Mouse (Mus musculus) heart, embryonic 13.5 days (tissue): ENCODE results near the gene Riok1. TPM values are rescaled to one million over a fixed set of nuclear protein-coding genes. Genes with fewer than 3 reads are reported as not detected.

Experiments used
- ATAC-seq: fragments of 200-750 bp; cut with Nextera tagmentation; 2 replicates; pipeline ENCODE4 v1.8.0; 2017; ENCODE audit warnings: moderate TSS enrichment; ENCODE audit not compliant: insufficient number of reproducible peaks, low FRiP score, low TSS enrichment; ENCODE audit errors: extremely low read depth
- H3K27ac ChIP-seq: fragments of 300-500 bp; sonication (generic); replicated peaks from 2 replicates; pipeline ENCODE4 v1.5.1; 2015; ENCODE audit warnings: moderate library complexity, mild to moderate bottlenecking, inconsistent platforms
- H3K27me3 ChIP-seq: fragments of 300-500 bp; sonication (generic); replicated peaks from 2 replicates; pipeline ENCODE4 v1.6.1; 2015; ENCODE audit warnings: mild to moderate bottlenecking, inconsistent platforms
- H3K36me3 ChIP-seq: fragments of 300-500 bp; sonication (generic); 2 replicates; pipeline ENCODE4 v1.6.1; 2015; ENCODE audit warnings: mild to moderate bottlenecking, inconsistent platforms
- H3K4me1 ChIP-seq: fragments of 300-500 bp; sonication (generic); 2 replicates; pipeline ENCODE4 v1.6.1; 2015; ENCODE audit warnings: inconsistent platforms
- H3K4me2 ChIP-seq: fragments of 300-500 bp; sonication (generic); 2 replicates; pipeline ENCODE4 v1.6.1; 2015; ENCODE audit warnings: inconsistent platforms, mild to moderate bottlenecking, moderate library complexity
- H3K4me3 ChIP-seq: fragments of 300-500 bp; sonication (generic); 2 replicates; pipeline ENCODE4 v1.5.1; 2015; ENCODE audit warnings: moderate library complexity, mild to moderate bottlenecking, inconsistent platforms
- H3K9ac ChIP-seq: fragments of 300-500 bp; sonication (generic); 2 replicates; pipeline ENCODE4 v1.6.1; 2015; ENCODE audit warnings: inconsistent platforms, mild to moderate bottlenecking, moderate library complexity
- H3K9me3 ChIP-seq: fragments of 300-500 bp; sonication (generic); 2 replicates; pipeline ENCODE4 v1.6.1; 2016; ENCODE audit warnings: inconsistent platforms
- WGBS: fragments of 180-500 bp; shearing (Covaris S2); methylation state at CpG from one replicate; pipeline ENCODE4 v1.1.7; 2015; ENCODE audit warnings: mixed read lengths; 5-methylcytosine and 5-hydroxymethylcytosine counted together
- microRNA-seq: library from miRNA; unstranded; fragments of <30 nt; microRNA quantifications from one replicate; pipeline ENCODE4, GENCODE M21; 2016
- polyA plus RNA-seq: library from polyadenylated mRNA; unstranded; fragments of >200 nt; fragmentation: Nextera tagmentation; extraction: Ambion mirVana; gene quantifications from 2 replicates; pipeline ENCODE4 v1.2.1, GENCODE M21; 2015

The Riok1 gene
- polyA plus RNA-seq, 1 experiment from 2014 or later: 30.4 TPM

- no peak overlapping the region for H3K4me3 ChIP-seq
- H3K27me3 ChIP-seq: no peaks in the 10 kb centered on the region
- no peak overlapping the region for H3K9ac ChIP-seq
- 32% methylated on average over 4 of the region's 4 CpGs for WGBS
- ATAC-seq: no peak
- H3K4me2 ChIP-seq: no peak overlapping the region
- no peaks in the 10 kb centered on the region for H3K36me3 ChIP-seq
- H3K4me1 ChIP-seq: peaks cover 38% of the 10 kb centered on the region
- H3K27ac ChIP-seq: no peak overlapping the region
- no peaks in the 10 kb centered on the region for H3K9me3 ChIP-seq
Observed at GRCm38 (mm10) chr13:38089871-38090270, 53.1 kb downstream of the Riok1 start.

DNA sequence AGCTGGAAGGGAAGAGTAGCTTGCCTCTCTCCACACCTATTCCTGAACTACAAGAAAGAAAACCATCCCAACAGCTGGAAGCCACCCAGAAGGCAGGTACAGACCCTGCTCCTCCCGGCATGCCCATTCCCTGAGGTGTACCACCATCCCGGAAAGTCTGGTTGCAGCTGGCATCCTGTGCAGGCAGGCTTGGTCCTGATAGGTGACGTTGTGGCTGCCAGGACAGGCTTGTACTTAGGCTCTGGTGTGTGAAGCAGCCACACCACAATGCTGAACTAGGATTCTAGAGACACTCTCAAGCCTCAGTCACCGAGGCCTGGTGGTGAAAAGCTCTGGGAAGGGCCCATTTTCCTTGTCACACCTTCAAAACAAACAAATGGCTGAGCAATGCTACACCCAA is 59.4 kb downstream of the Riok1 start:
- Histone ChIP-seq H3K4me2 (no peak overlapping the region), H3K4me3 (no peak overlapping the region), H3K36me3 (no peaks in the 10 kb centered on the region), H3K9me3 (no peaks in the 10 kb centered on the region), H3K27me3 (no peaks in the 10 kb centered on the region), H3K4me1 (peaks cover 7% of the 10 kb centered on the region), H3K27ac (no peak overlapping the region), H3K9ac (no peak overlapping the region)
- ATAC-seq: no peak
- WGBS: 57% methylated on average over 4 of the region's 4 CpGs

- no peaks in the 10 kb centered on the region for H3K36me3 ChIP-seq
- H3K4me2 ChIP-seq: no peak overlapping the region
- H3K9ac ChIP-seq: no peak overlapping the region
- WGBS: 63% methylated on average over 4 of the region's 4 CpGs
- no peaks in the 10 kb centered on the region for H3K9me3 ChIP-seq
- no peak overlapping the region for H3K4me3 ChIP-seq
- ATAC-seq: no peak
- no peak overlapping the region for H3K27ac ChIP-seq
- no peaks in the 10 kb centered on the region for H3K4me1 ChIP-seq
- H3K27me3 ChIP-seq: no peaks in the 10 kb centered on the region
Observed at GRCm38 (mm10) chr13:38103406-38103805, 66.6 kb downstream of the Riok1 start.

- no peak overlapping the region for H3K4me2 ChIP-seq
- H3K27ac ChIP-seq: no peak overlapping the region
- WGBS: 86% methylated on average over 10 of the region's 10 CpGs
Observed at GRCm38 (mm10) chr13:38104501-38104900, 67.7 kb downstream of the Riok1 start.

DNA sequence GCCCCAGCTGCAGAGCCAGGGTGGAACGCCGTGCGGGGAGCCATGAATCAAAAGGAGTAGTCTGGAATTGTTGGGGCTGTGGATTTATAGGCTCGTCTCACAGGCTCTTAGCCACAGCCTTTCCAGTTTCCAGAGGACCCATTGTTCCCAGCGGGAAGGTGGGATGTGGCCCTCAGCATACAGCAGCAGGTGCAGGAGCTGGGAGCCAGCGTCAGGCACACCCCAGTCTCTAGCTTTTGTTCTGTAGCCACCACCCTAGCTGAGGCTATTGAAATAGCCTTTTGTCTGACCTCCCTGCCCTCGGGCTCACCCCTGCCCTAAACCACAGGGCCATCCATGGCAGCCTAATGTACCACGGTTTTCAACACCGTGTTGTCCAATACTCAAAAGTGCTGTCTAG is 72.3 kb downstream of the Riok1 start:
- WGBS: 88% methylated on average over 9 of the region's 9 CpGs
- no peaks in the 10 kb centered on the region for H3K36me3 ChIP-seq
- H3K27me3 ChIP-seq: no peaks in the 10 kb centered on the region
- no peak for ATAC-seq
- H3K4me3 ChIP-seq: no peak overlapping the region
- H3K9ac ChIP-seq: no peak overlapping the region
- H3K4me1 ChIP-seq: no peaks in the 10 kb centered on the region
- no peaks in the 10 kb centered on the region for H3K9me3 ChIP-seq
- no peak overlapping the region for H3K27ac ChIP-seq
- no peak overlapping the region for H3K4me2 ChIP-seq

More at GRCm38 (mm10) chr13:38104501-38104900, 67.7 kb downstream of the Riok1 start:
- ATAC-seq: no peak
- Histone ChIP-seq H3K4me1 (no peaks in the 10 kb centered on the region), H3K4me3 (no peak overlapping the region), H3K27me3 (no peaks in the 10 kb centered on the region), H3K9me3 (no peaks in the 10 kb centered on the region), H3K36me3 (no peaks in the 10 kb centered on the region), H3K9ac (no peak overlapping the region)

Small RNA genes lying within 50 kb of the gene (microRNA-seq; reads per million reads assigned to microRNA genes)
- not detected for gene Gm27387

Other genes with a start within 250 kb of the Riok1 start
- 89.0 and 97.0 TPM in 2 replicates for gene Ssr1, start 42.8 kb upstream of the Riok1 start, polyA plus RNA-seq
- 0.94 and 1.2 TPM in 2 replicates for gene Cage1, start 74 bp downstream of the Riok1 start, polyA plus RNA-seq
- gene Dsp, start 114.3 kb downstream of the Riok1 start, polyA plus RNA-seq: 29.9 and 31.9 TPM in 2 replicates
- 20.0 and 25.4 TPM in 2 replicates for gene Snrnp48, start 167.9 kb downstream of the Riok1 start, polyA plus RNA-seq